Mouse (Mus musculus) stomach, postnatal 0 days (tissue): ENCODE data around the gene Brdt.

Experiments
- CTCF ChIP-seq: IDR thresholded peaks from 2 replicates; pipeline ENCODE4 v1.5.1; 2016; ENCODE audit warnings: antibody characterized with exemption, low read depth, mild to moderate bottlenecking, moderate library complexity
- EP300 ChIP-seq: optimal IDR thresholded peaks from 2 replicates; pipeline ENCODE3; 2016; ENCODE audit warnings: antibody characterized with exemption

GRCm38 (mm10) chr5:107353981-107354380 lies 23.0 kb downstream of the Brdt start:
- no peak for TF ChIP-seq EP300
- TF ChIP-seq CTCF: no peak
